Mouse (Mus musculus) CH12.LX (cell line): ENCODE results near the gene Ssbp4. TPM values are rescaled to one million over a fixed set of nuclear protein-coding genes. Genes with fewer than 3 reads are reported as not detected.

ENCODE experiments used
- DNase-seq: peaks from one replicate; pipeline ENCODE4 v3.0.0-alpha.2; 2013; ENCODE audit errors: extremely low read depth
- H3K27ac ChIP-seq: 2 replicates; pipeline ENCODE4 v1.5.1; 2012; ENCODE audit warnings: low read depth, mild to moderate bottlenecking, control low read depth, moderate library complexity; ENCODE audit not compliant: insufficient read depth
- H3K27me3 ChIP-seq: replicated peaks from 2 replicates; pipeline ENCODE3; 2012; ENCODE audit warnings: inconsistent platforms
- H3K36me3 ChIP-seq, 2 experiments: replicated peaks in 1 of 2; 2 replicates each; pipeline versions ENCODE3 to v1.6.1; 2012; ENCODE audit warnings: inconsistent platforms in 1 of 2, low read length in 1 of 2, mild to moderate bottlenecking in 1 of 2, mixed read lengths in 1 of 2, moderate library complexity in 1 of 2; ENCODE audit not compliant: control insufficient read depth in 1 of 2, insufficient read depth in 1 of 2
- H3K4me1 ChIP-seq, 2 experiments: 2 replicates each; pipeline ENCODE4 v1.6.1; 2012; ENCODE audit warnings: inconsistent platforms in 1 of 2, moderate library complexity in 1 of 2; ENCODE audit not compliant: insufficient read depth in 2 of 2, control insufficient read depth in 1 of 2
- H3K4me2 ChIP-seq: 2 replicates; pipeline ENCODE4 v1.6.1; 2012; ENCODE audit warnings: low read depth, mild to moderate bottlenecking, control low read depth; ENCODE audit not compliant: poor library complexity, insufficient read depth, severe bottlenecking
- H3K4me3 ChIP-seq, 3 experiments: fragments of 150-350 bp in 1 of 3; sonication (generic) in 1 of 3; replicated peaks in 1 of 3; 2 replicates each; pipeline versions ENCODE3 to v1.5.1; 2011 to 2012; ENCODE audit warnings: low read depth in 2 of 3, low read length in 2 of 3, mild to moderate bottlenecking in 2 of 3, moderate library complexity in 2 of 3, control low read depth in 1 of 3, improper control_type of control experiment in 1 of 3, inconsistent platforms in 1 of 3, mixed read lengths in 1 of 3; ENCODE audit not compliant: poor library complexity in 1 of 3
- H3K79me2 ChIP-seq: replicated peaks from 2 replicates; pipeline ENCODE4 v1.6.1; 2012; ENCODE audit warnings: mild to moderate bottlenecking, moderate library complexity; ENCODE audit not compliant: control insufficient read depth, poor library complexity, insufficient read depth, severe bottlenecking; ENCODE audit errors: extremely low read depth
- H3K9ac ChIP-seq: 2 replicates; pipeline ENCODE4 v1.6.1; 2012; ENCODE audit warnings: low read depth, mild to moderate bottlenecking, control low read depth, moderate library complexity; ENCODE audit not compliant: insufficient read depth
- H3K9me3 ChIP-seq: replicated peaks from 2 replicates; pipeline ENCODE3; 2012; ENCODE audit warnings: low read length, inconsistent platforms, mixed read lengths
- BHLHE40 ChIP-seq: IDR thresholded peaks from 2 replicates; pipeline ENCODE4 v1.6.1; 2011; ENCODE audit warnings: mild to moderate bottlenecking, low read depth, low read length, improper control_type of control experiment
- CHD2 ChIP-seq: IDR thresholded peaks from 2 replicates; pipeline ENCODE4 v1.6.1; 2011; ENCODE audit warnings: low read length, improper control_type of control experiment
- CTCF ChIP-seq, 2 experiments: IDR thresholded peaks in 1 of 2; conservative IDR thresholded peaks in 1 of 2; 2 replicates each; pipeline ENCODE4 v1.5.1; 2011 to 2012; ENCODE audit warnings: low read depth in 2 of 2, low read length in 2 of 2, improper control_type of control experiment in 1 of 2, inconsistent platforms in 1 of 2, mild to moderate bottlenecking in 1 of 2, moderate library complexity in 1 of 2
- EP300 ChIP-seq: IDR thresholded peaks from 2 replicates; pipeline ENCODE4 v1.6.1; 2011; ENCODE audit warnings: low read length, improper control_type of control experiment
- ETS1 ChIP-seq: conservative IDR thresholded peaks from 2 replicates; pipeline ENCODE4 v1.6.1; 2012; ENCODE audit warnings: low read depth, mild to moderate bottlenecking, inconsistent platforms, low read length, improper control_type of control experiment, moderate library complexity
- IRF4 ChIP-seq: IDR thresholded peaks from 2 replicates; pipeline ENCODE4 v1.6.1; 2014; ENCODE audit warnings: low read depth, mild to moderate bottlenecking, inconsistent platforms, low read length, improper control_type of control experiment
- JUN ChIP-seq: IDR thresholded peaks from 2 replicates; pipeline ENCODE4 v1.6.1; 2011; ENCODE audit warnings: low read depth, mild to moderate bottlenecking, low read length, improper control_type of control experiment, moderate library complexity; ENCODE audit not compliant: insufficient read depth
- MAFK ChIP-seq: IDR thresholded peaks from 2 replicates; pipeline ENCODE4 v1.6.1; 2011; ENCODE audit warnings: low read length, improper control_type of control experiment; ENCODE audit not compliant: insufficient replicate concordance
- MAX ChIP-seq: IDR thresholded peaks from 2 replicates; pipeline ENCODE4 v1.6.1; 2011; ENCODE audit warnings: low read length, improper control_type of control experiment
- MAZ ChIP-seq: IDR thresholded peaks from 2 replicates; pipeline ENCODE4 v1.6.1; 2012; ENCODE audit warnings: low read depth, mild to moderate bottlenecking, inconsistent platforms, low read length, improper control_type of control experiment, moderate library complexity
- NELFE ChIP-seq: IDR thresholded peaks from 2 replicates; pipeline ENCODE4 v1.6.1; 2011; ENCODE audit warnings: low read depth, low read length, improper control_type of control experiment
- PAX5 ChIP-seq: IDR thresholded peaks from 2 replicates; pipeline ENCODE4 v1.6.1; 2012; ENCODE audit warnings: low read length, inconsistent platforms, mixed read lengths
- POLR2A ChIP-seq: IDR thresholded peaks from 2 replicates; pipeline ENCODE4 v1.6.1; 2011; ENCODE audit warnings: low read depth, mild to moderate bottlenecking, improper control_type of control experiment, low read length
- POLR2AphosphoS2 ChIP-seq: IDR thresholded peaks from 2 replicates; pipeline ENCODE4 v1.6.1; 2011; ENCODE audit warnings: low read depth, low read length, improper control_type of control experiment
- SIN3A ChIP-seq: IDR thresholded peaks from 2 replicates; pipeline ENCODE4 v1.6.1; 2012; ENCODE audit warnings: low read length, improper control_type of control experiment, inconsistent platforms
- TBP ChIP-seq: conservative IDR thresholded peaks from 2 replicates; pipeline ENCODE4 v1.6.1; 2011; ENCODE audit warnings: low read depth, low read length, improper control_type of control experiment
- UBTF ChIP-seq: IDR thresholded peaks from 2 replicates; pipeline ENCODE4 v1.6.1; 2012; ENCODE audit warnings: low read depth, mild to moderate bottlenecking, inconsistent platforms, low read length, improper control_type of control experiment, moderate library complexity
- USF1 ChIP-seq: IDR thresholded peaks from 2 replicates; pipeline ENCODE4 v1.6.1; 2014; ENCODE audit warnings: low read depth, mild to moderate bottlenecking, inconsistent platforms, low read length, improper control_type of control experiment
- USF2 ChIP-seq: conservative IDR thresholded peaks from 2 replicates; pipeline ENCODE4 v1.6.1; 2011; ENCODE audit warnings: low read depth, low read length, improper control_type of control experiment
- ZKSCAN1 ChIP-seq: IDR thresholded peaks from 2 replicates; pipeline ENCODE4 v1.6.1; 2012; ENCODE audit warnings: low read depth, inconsistent platforms, low read length, improper control_type of control experiment, borderline replicate concordance
- dilution Hi-C: fragments of 300-500 bp; cut with MboI; formaldehyde crosslinking; loops from 2 replicates; pipeline ENCODE4 v1.14.3; 2020; ENCODE audit warnings: low sequenced_read_pairs; ENCODE audit not compliant: extremely low pct_unique_long_range_greater_than_20kb, extremely low pct_ligation_motif_present
- in situ Hi-C: fragments of 300-500 bp; cut with MboI; formaldehyde crosslinking; loops from 3 replicates; pipeline ENCODE4 v1.14.3; 2019; ENCODE audit warnings: low sequenced_read_pairs, low pct_ligation_motif_present, low pct_unique_long_range_greater_than_20kb, mixed read lengths
- polyA plus RNA-seq: library from polyadenylated mRNA; unstranded; fragments of >175 nt; gene quantifications from 2 replicates; pipeline ENCODE4 v1.2.1, GENCODE M21; 2012; ENCODE audit warnings: low read depth; ENCODE audit not compliant: insufficient read length
- total RNA-seq, 2 experiments: library from RNA; depleted of rRNA; stranded (reverse); fragments of 300-350 nt in 1 of 2; fragments of >200 nt in 1 of 2; gene quantifications; 2 replicates each; pipeline ENCODE4 v1.2.3; 2012 to 2014

Ssbp4 gene
- total and polyA plus RNA-seq, 3 experiments: 41.3 to 128 (median 77.3) TPM

GRCm38 (mm10) chr8:70615894-70616293 is 7.2 kb upstream of the Ssbp4 start, which contains the start of gene Lrrc25:
TSS of gene Lrrc25 (plus strand) at chr8:70616155.
- Histone ChIP-seq H3K9ac (no peak within 1 kb of the TSS), H3K4me2 (no peak within 1 kb of the TSS), H3K9me3 (no peaks in the 10 kb centered on the region), H3K79me2 (no peaks in the 10 kb centered on the region), H3K27ac (no peak within 1 kb of the TSS), H3K36me3 (peaks cover 0 to 6% of the 10 kb centered on the region in 2 experiments)
- dilution Hi-C loops: no loop called here
- peak; percentile 27 for DNase-seq
- TF ChIP-seq CHD2 (no peak), NELFE (no peak), CTCF (conservative IDR thresholded peaks at IDR 0.05 in 1 of 2, IDR thresholded peaks at IDR 0.05 in 1 of 2; ENCODE audit: low read depth in 2 of 2, low read length in 2 of 2) (no peak), SIN3A (no peak), MAFK (no peak)
- TF ChIP-seq, all 38 proteins: peak for 0
- in situ Hi-C loops: no loop called here
- Histone ChIP-seq H3K4me3 (no peak within 1 kb of the TSS), H3K27me3 (no peaks in the 10 kb centered on the region), H3K4me1 (peaks cover 29 to 73% of the 10 kb centered on the region in 2 experiments)

GRCm38 (mm10) chr8:70615281-70615680 is 6.6 kb upstream of the Ssbp4 start:
- Histone ChIP-seq H3K27me3 (no peaks in the 10 kb centered on the region), H3K79me2 (no peaks in the 10 kb centered on the region), H3K4me2 (no peak overlapping the region), H3K9ac (no peak overlapping the region), H3K4me3 (no peak overlapping the region), H3K27ac (no peak overlapping the region), H3K4me1 (peaks cover 29 to 74% of the 10 kb centered on the region in 2 experiments), H3K36me3 (peaks cover 0 to 2% of the 10 kb centered on the region in 2 experiments), H3K9me3 (no peaks in the 10 kb centered on the region)
- dilution Hi-C loops (no loop called here), in situ Hi-C loops (no loop called here)
- DNase-seq: no peak
- TF ChIP-seq MAFK (no peak), USF1 (no peak), NELFE (no peak), EP300 (no peak), BHLHE40 (no peak), CHD2 (no peak), TBP (no peak), ETS1 (no peak), POLR2AphosphoS2 (no peak), IRF4 (no peak), USF2 (no peak), JUN (no peak), MAZ (no peak), MAX (no peak), PAX5 (no peak), UBTF (no peak), ZKSCAN1 (no peak), POLR2A (no peak)
